Mouse (Mus musculus): ENCODE measurements around the gene Slc36a1. TPM values are rescaled to one million over a fixed set of nuclear protein-coding genes. Genes with fewer than 3 reads are reported as not detected.

The Slc36a1 gene
- polyA plus RNA-seq, 1 experiment from 2014 or later, result 2.3 TPM

DNA sequence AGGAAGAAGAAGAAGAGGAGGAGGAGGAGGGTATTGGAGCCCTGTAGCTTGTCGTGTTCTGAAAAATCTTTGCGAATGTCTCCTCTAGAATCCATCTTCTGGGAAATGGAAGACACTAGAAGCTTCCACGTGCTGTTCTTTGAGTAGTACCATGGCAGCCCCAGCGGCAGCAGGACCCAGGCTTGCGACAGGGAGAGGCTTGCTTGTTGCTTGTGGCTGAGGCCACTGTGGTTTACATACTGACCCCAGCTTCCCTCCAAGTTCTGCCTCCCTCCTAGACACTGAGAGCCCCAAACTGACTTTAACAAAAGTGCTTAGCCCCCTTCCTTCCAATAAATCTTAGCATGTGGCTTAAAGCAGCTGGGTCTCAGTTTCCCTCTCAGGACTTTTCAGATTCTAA lies 19.9 kb upstream of the Slc36a1 start:
- no peak for ATAC-seq (ENCODE audit: low FRiP score, low read depth)
- Histone ChIP-seq H3K27me3 (replicated peaks) (no peaks in the 10 kb centered on the region), H3K9ac (no peak overlapping the region), H3K9me3 (no peaks in the 10 kb centered on the region), H3K27ac (no peak overlapping the region), H3K4me3 (no peak overlapping the region), H3K36me3 (no peaks in the 10 kb centered on the region), H3K4me1 (no peaks in the 10 kb centered on the region), H3K4me2 (replicated peaks) (no peak overlapping the region)
- WGBS, result 80% methylated on average over 5 of the region's 5 CpGs

DNA sequence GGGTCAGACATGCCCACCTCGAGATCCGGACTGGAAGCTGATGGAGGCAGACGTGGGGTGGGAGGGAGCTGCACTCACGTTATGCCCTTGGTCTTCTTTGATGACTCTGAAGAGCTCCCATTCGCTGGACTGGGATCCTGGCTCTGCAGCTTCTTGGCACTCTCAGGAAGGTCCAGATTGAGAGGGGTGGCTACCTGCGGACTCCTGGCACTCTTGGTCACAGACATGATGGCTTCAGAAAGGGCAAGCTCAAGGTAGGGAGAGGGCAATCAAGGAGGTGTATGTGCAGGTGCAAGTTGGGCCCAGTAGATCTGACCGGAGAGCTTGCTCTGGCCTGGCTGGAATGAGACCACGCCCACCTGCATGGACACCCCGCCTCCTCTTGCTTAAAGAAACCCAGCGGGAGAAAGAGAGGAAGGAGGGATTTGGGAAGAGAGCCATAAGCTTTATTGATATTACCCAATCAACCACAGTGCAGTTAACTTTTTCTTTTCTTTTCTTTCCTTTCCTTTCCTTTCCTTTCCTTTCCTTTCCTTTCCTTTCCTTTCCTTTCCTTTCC lies 19.3 kb upstream of the Slc36a1 start, which contains the start of gene Slc36a2:
Slc36a2 (minus strand) TSS at position 345 of the 559 bp plus-strand sequence.
- no peaks in the 10 kb centered on the region for H3K9me3 ChIP-seq
- no peak within 1 kb of the TSS for H3K4me3 ChIP-seq
- no peaks in the 10 kb centered on the region for H3K4me1 ChIP-seq
- no peak for ATAC-seq (ENCODE audit: low FRiP score, low read depth)
- no peak within 1 kb of the TSS for H3K4me2 ChIP-seq (replicated peaks)
- no peaks in the 10 kb centered on the region for H3K27me3 ChIP-seq (replicated peaks)
- H3K9ac ChIP-seq, result no peak within 1 kb of the TSS
- no peak within 1 kb of the TSS for H3K27ac ChIP-seq
- 20% methylated on average over 10 of the region's 10 CpGs for WGBS
- H3K36me3 ChIP-seq, result no peaks in the 10 kb centered on the region

GRCm38 (mm10) chr11:55187292-55187691 lies 16.9 kb upstream of the Slc36a1 start:
- WGBS, result 89% methylated on average over 4 of the region's 4 CpGs

GRCm38 (mm10) chr11:55187777-55188176 lies 16.4 kb upstream of the Slc36a1 start:
- Histone ChIP-seq H3K4me1 (no peaks in the 10 kb centered on the region), H3K27ac (no peak overlapping the region), H3K27me3 (replicated peaks) (no peaks in the 10 kb centered on the region), H3K4me2 (replicated peaks) (no peak overlapping the region), H3K9me3 (no peaks in the 10 kb centered on the region), H3K4me3 (no peak overlapping the region), H3K36me3 (no peaks in the 10 kb centered on the region), H3K9ac (no peak overlapping the region)
- WGBS, result 82% methylated on average over 6 of the region's 6 CpGs
- no peak for ATAC-seq (ENCODE audit: low FRiP score, low read depth)

More at GRCm38 (mm10) chr11:55187292-55187691, 16.9 kb upstream of the Slc36a1 start:
- Histone ChIP-seq H3K4me3 (no peak overlapping the region), H3K4me1 (no peaks in the 10 kb centered on the region), H3K36me3 (no peaks in the 10 kb centered on the region), H3K27me3 (replicated peaks) (no peaks in the 10 kb centered on the region), H3K9me3 (no peaks in the 10 kb centered on the region), H3K9ac (no peak overlapping the region), H3K4me2 (replicated peaks) (no peak overlapping the region), H3K27ac (no peak overlapping the region)
- no peak for ATAC-seq (ENCODE audit: low FRiP score, low read depth)

GRCm38 (mm10) chr11:55190216-55190615 lies 13.9 kb upstream of the Slc36a1 start:
- no peak overlapping the region for H3K4me3 ChIP-seq
- ATAC-seq (ENCODE audit: low FRiP score, low read depth), result no peak
- no peak overlapping the region for H3K4me2 ChIP-seq (replicated peaks)
- H3K4me1 ChIP-seq, result no peaks in the 10 kb centered on the region
- no peaks in the 10 kb centered on the region for H3K9me3 ChIP-seq
- H3K27me3 ChIP-seq (replicated peaks), result no peaks in the 10 kb centered on the region
- WGBS, result 83% methylated on average over 3 of the region's 3 CpGs
- no peak overlapping the region for H3K9ac ChIP-seq
- H3K27ac ChIP-seq, result no peak overlapping the region
- no peaks in the 10 kb centered on the region for H3K36me3 ChIP-seq

GRCm38 (mm10) chr11:55197086-55197485 lies 7.1 kb upstream of the Slc36a1 start:
- Histone ChIP-seq H3K9me3 (no peaks in the 10 kb centered on the region), H3K27ac (no peak overlapping the region), H3K36me3 (no peaks in the 10 kb centered on the region), H3K4me1 (no peaks in the 10 kb centered on the region), H3K27me3 (replicated peaks) (no peaks in the 10 kb centered on the region), H3K4me2 (replicated peaks) (no peak overlapping the region), H3K4me3 (no peak overlapping the region), H3K9ac (no peak overlapping the region)
- WGBS, result 71% methylated on average over 6 of the region's 6 CpGs
- ATAC-seq (ENCODE audit: low FRiP score, low read depth), result no peak

DNA sequence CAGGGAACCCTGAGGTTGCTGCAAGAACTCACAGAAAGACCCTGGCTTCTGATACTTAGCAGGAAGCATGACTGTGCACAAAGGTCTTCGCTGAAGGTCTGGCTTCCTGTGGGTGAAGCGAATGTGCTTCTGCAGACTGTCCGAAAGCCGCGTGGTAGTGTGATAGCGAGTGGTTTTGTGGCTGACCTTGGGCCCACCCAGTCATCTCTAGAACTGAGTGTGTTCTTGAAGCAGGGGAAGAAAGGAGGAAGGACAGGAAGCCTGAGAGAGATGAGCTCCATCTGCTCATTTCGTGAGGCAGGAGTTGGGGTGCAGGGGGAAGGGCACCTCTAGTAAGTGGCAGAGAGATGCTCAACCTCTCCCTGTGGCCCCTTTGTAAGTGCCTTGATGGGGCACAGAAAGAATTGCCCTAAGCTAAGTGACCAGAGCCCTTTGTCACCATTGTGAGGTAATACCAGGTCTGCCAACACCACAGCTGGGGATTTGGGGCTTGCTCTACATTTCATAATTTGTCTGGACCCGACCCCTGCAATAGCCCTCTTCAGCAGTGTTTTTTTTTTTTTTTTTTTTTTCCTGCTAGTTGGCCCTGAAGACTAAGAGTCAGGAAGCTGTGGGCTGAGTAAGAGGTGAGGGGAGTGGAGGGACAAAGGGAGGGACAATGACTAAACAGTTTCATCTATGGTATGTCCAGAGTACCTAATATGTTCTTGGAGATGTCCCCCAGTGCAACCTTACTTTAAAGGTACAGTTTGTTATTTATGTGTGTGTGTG lies 6.2 kb upstream of the Slc36a1 start:
- H3K9ac ChIP-seq, result no peak overlapping the region

DNA sequence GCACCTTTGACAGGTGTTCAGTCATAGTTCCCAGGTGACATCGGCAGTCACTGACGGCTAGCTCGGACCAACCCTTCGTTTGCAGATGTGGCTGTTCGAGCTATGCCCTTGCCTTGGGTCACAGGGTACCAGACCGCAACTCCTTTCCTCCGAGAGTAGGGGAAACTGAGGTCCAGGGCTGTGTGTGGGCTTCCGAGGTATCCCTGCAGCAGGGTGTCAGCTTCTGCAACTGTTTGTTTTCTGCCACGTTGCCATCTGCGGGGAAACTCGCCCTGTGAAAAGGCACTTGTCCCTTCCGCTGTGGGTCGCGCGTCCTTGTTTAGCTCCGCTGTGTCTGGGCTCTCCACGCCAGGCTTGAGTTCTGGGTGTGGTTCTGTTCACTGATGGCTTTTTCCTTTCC lies 452 bp downstream of the Slc36a1 start:
- H3K4me1 ChIP-seq, result peaks cover 21% of the 10 kb centered on the region
- ATAC-seq (ENCODE audit: low FRiP score, low read depth), result peak; percentile 65
- peak overlapping the region; percentile 97 for H3K4me2 ChIP-seq (replicated peaks)
- peak overlapping the region; percentile 71 for H3K4me3 ChIP-seq
- no peaks in the 10 kb centered on the region for H3K27me3 ChIP-seq (replicated peaks)
- WGBS, result 9% methylated on average over 17 of the region's 17 CpGs
- H3K9ac ChIP-seq, result peak overlapping the region; percentile 73
- H3K36me3 ChIP-seq, result no peaks in the 10 kb centered on the region
- no peak overlapping the region for H3K27ac ChIP-seq
- H3K9me3 ChIP-seq, result no peaks in the 10 kb centered on the region

More for the DNA sequence above, 6.2 kb upstream of the Slc36a1 start:
- H3K9me3 ChIP-seq, result no peaks in the 10 kb centered on the region
- no peaks in the 10 kb centered on the region for H3K4me1 ChIP-seq
- H3K27ac ChIP-seq, result no peak overlapping the region
- H3K4me3 ChIP-seq, result no peak overlapping the region
- no peaks in the 10 kb centered on the region for H3K36me3 ChIP-seq
- no peak overlapping the region for H3K4me2 ChIP-seq (replicated peaks)
- H3K27me3 ChIP-seq (replicated peaks), result no peaks in the 10 kb centered on the region
- no peak for ATAC-seq (ENCODE audit: low FRiP score, low read depth)
- WGBS, result 87% methylated on average over 8 of the region's 8 CpGs

DNA sequence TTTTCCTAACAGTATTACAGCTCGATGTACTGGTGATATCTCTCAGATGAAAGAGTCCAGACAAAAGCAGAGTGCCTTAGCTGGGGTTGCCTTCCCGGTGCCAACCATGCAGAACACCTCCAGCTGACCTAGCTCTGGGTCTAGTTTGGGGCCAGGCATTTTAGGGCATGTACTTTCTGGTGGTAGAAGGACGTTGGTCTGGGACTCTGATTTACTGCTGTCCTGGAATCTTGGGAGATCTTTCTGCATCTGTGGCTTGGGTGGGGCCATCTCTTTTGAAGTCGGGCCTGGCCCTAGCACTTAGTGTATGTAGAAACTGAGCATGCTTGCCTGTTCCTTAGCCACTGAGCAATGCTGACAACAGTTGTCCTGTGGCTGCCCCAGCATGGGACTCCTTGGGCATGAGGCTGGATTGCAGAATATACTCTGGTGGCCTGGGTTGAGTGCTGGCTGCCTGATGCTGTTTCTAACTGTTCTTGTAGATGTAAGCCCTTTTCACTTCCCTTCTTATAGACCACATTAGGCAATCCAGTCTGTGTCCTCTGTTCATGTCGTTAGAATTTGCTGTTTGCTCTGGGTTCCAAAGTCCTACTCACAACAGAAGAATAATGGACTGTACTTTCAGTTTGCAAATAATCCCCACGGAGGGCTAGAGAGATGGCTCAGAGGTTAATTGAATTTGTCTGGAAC lies 4.0 kb downstream of the Slc36a1 start:
- peaks cover 24% of the 10 kb centered on the region for H3K4me1 ChIP-seq
- H3K27me3 ChIP-seq (replicated peaks), result no peaks in the 10 kb centered on the region
- no peak overlapping the region for H3K9ac ChIP-seq
- H3K36me3 ChIP-seq, result no peaks in the 10 kb centered on the region
- H3K27ac ChIP-seq, result no peak overlapping the region
- WGBS, result 67% methylated on average over 6 of the region's 6 CpGs
- no peaks in the 10 kb centered on the region for H3K9me3 ChIP-seq
- no peak overlapping the region for H3K4me2 ChIP-seq (replicated peaks)
- no peak for ATAC-seq (ENCODE audit: low FRiP score, low read depth)
- no peak overlapping the region for H3K4me3 ChIP-seq

GRCm38 (mm10) chr11:55209032-55209431 lies 4.9 kb downstream of the Slc36a1 start:
- peaks cover 24% of the 10 kb centered on the region for H3K4me1 ChIP-seq
- no peaks in the 10 kb centered on the region for H3K27me3 ChIP-seq (replicated peaks)
- no peak for ATAC-seq (ENCODE audit: low FRiP score, low read depth)
- H3K4me3 ChIP-seq, result no peak overlapping the region
- no peaks in the 10 kb centered on the region for H3K36me3 ChIP-seq
- no peaks in the 10 kb centered on the region for H3K9me3 ChIP-seq
- H3K4me2 ChIP-seq (replicated peaks), result no peak overlapping the region
- H3K9ac ChIP-seq, result no peak overlapping the region
- no peak overlapping the region for H3K27ac ChIP-seq
- 85% methylated on average over 2 of the region's 2 CpGs for WGBS

DNA sequence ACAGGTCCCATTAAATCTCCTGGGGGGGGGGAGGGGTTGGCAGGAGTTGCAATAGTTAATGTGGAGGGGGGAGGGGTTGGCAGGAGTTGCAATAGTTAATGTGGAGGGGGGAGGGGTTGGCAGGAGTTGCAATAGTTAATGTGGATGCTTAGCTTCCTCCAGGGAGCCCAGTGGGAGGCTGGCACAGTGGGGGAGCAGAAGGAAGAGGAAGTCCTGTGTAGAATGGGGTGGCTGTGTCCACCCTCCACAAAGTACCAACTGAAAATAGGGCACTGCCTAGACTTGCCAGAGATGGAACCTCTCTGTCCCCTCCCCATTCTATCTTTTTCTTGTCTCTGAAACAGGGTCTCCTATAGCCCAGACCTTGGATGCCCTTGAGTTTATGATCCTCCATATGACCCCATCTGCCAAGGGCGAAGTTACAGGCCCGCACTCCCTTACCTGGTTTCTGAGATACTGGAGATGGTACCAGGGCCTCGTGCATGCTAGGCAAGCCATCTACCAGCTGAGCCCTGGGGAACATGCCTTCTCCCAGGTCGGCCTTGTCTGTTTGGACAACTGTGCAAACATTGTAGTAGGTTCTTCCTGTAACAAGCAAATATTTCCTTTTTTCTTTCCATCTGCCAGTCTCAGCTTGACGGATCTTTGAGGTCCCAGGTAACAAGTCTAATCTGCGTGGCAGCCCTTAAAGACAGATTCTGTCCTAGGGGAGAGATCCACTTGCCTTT lies 5.6 kb downstream of the Slc36a1 start:
- ATAC-seq (ENCODE audit: low FRiP score, low read depth), result no peak
- Histone ChIP-seq H3K36me3 (no peaks in the 10 kb centered on the region), H3K9ac (no peak overlapping the region), H3K9me3 (no peaks in the 10 kb centered on the region), H3K27me3 (replicated peaks) (no peaks in the 10 kb centered on the region), H3K27ac (no peak overlapping the region), H3K4me1 (peaks cover 21% of the 10 kb centered on the region), H3K4me2 (replicated peaks) (no peak overlapping the region), H3K4me3 (no peak overlapping the region)
- 80% methylated on average over 6 of the region's 6 CpGs for WGBS

DNA sequence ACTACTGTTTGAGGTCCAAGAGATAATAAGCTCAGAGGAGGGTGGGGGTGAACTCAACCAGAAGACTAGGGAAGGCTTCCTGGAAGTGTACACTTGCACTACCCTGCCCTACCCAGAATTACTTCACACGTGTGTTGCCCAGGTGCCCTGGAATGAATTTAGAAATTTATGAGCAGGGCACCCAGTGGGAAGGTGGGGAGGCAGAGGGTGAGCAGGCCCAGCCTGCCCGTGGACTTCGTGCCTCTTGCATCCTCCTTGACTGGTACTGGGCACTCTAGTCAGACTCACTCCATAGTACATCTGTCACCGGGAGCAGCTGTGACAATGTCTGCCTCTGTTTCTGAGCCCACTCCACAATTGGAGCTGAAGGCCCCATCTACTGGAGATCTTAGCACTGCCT lies 9.4 kb downstream of the Slc36a1 start:
- H3K9ac ChIP-seq, result no peak overlapping the region
- 86% methylated on average over 4 of the region's 4 CpGs for WGBS
- H3K9me3 ChIP-seq, result no peaks in the 10 kb centered on the region
- H3K4me2 ChIP-seq (replicated peaks), result no peak overlapping the region
- no peak for ATAC-seq (ENCODE audit: low FRiP score, low read depth)
- H3K27ac ChIP-seq, result no peak overlapping the region
- 0 out of 2 replicates have a peak, but pooled peaks cover 5% of the 10 kb centered on the region for H3K36me3 ChIP-seq
- no peaks in the 10 kb centered on the region for H3K27me3 ChIP-seq (replicated peaks)
- H3K4me1 ChIP-seq, result peaks cover 7% of the 10 kb centered on the region; the same call in 1 of the 2 replicates
- H3K4me3 ChIP-seq, result no peak overlapping the region
